ENCODE assay signal across 1 mouse cellular context in genomic region chr7:110018117-110018630, GRCm38 (mm10).
TF ChIP-seq lines count a peak whose summit lies in the region.

TSS of gene Ipo7 (plus strand) at chr7:110018274.

TF ChIP-seq in CH12.LX, 34 proteins besides CTCF, POLR2A, EP300 and RAD21 (continued from another document):
- TF ChIP-seq ZKSCAN1 (IDR thresholded peaks at IDR 0.05; ENCODE audit: borderline replicate concordance, low read depth, low read length) (no peak), BHLHE40 (IDR thresholded peaks at IDR 0.05; ENCODE audit: low read depth, low read length) (no peak), ZC3H11A (IDR thresholded peaks at IDR 0.05; ENCODE audit: low read depth, low read length) (no peak), ETS1 (conservative IDR thresholded peaks at IDR 0.05; ENCODE audit: low read depth, low read length) (no peak), ZNF384 (IDR thresholded peaks at IDR 0.05; ENCODE audit: low read depth, low read length) (no peak), RCOR1 (conservative IDR thresholded peaks at IDR 0.05; ENCODE audit: low read depth, low read length) (no peak), SMC3 (IDR thresholded peaks at IDR 0.05; ENCODE audit: low read depth, low read length) (no peak), MAZ (IDR thresholded peaks at IDR 0.05; ENCODE audit: low read depth, low read length) (no peak), NELFE (IDR thresholded peaks at IDR 0.05; ENCODE audit: low read depth, low read length) (peak; percentile 98), NRF1 (IDR thresholded peaks at IDR 0.05; ENCODE audit: low read depth, low read length) (0 out of 2 replicates have a peak, but pooled peaks have one; percentile 49), UBTF (IDR thresholded peaks at IDR 0.05; ENCODE audit: low read depth, low read length) (peak; percentile 96), TCF12 (IDR thresholded peaks at IDR 0.05; ENCODE audit: low read depth, low read length) (peak; percentile 88), GABPA (IDR thresholded peaks at IDR 0.05; ENCODE audit: insufficient replicate concordance, low read depth, low read length) (peak; percentile 50; the same call in 1 of the 2 replicates), SIN3A (IDR thresholded peaks at IDR 0.05; ENCODE audit: low read length) (peak; percentile 97), MXI1 (IDR thresholded peaks at IDR 0.05; ENCODE audit: low read depth, low read length) (peak; percentile 99), ZMIZ1 (IDR thresholded peaks at IDR 0.05; ENCODE audit: low read depth, low read length) (peak; percentile 96), PAX5 (IDR thresholded peaks at IDR 0.05; ENCODE audit: low read length) (no peak), JUN (IDR thresholded peaks at IDR 0.05; ENCODE audit: insufficient read depth, low read depth, low read length) (no peak), MAFK (IDR thresholded peaks at IDR 0.05; ENCODE audit: insufficient replicate concordance, low read length) (no peak), USF2 (conservative IDR thresholded peaks at IDR 0.05; ENCODE audit: low read depth, low read length) (peak; percentile 76), IRF4 (IDR thresholded peaks at IDR 0.05; ENCODE audit: low read depth, low read length) (peak; percentile 69)
TF ChIP-seq in CH12.LX: peak in this region for 20.
